Mouse (Mus musculus) c-Kit-positive CD71-positive TER-119-negative erythroid progenitor cells, embryonic 14.5 days (primary cell): ENCODE measurements around the gene Nudt17.
"Not testable (repeated sequence)": the region's sequence is repeated elsewhere in the genome, so short reads cannot be mapped to it uniquely, and the experiment has no call there.

Experiments
- DNase-seq: peaks from one replicate; pipeline ENCODE4 v3.0.0-alpha.2; 2013; ENCODE audit warnings: low read depth

The Nudt17 gene

GRCm38 (mm10) chr3:96669727-96670468, 38.5 kb downstream of the Nudt17 start, which contains the start of gene Ankrd35:
Ankrd35 (plus strand) TSS chr3:96670131.
- peak; percentile 77 for DNase-seq

DNA sequence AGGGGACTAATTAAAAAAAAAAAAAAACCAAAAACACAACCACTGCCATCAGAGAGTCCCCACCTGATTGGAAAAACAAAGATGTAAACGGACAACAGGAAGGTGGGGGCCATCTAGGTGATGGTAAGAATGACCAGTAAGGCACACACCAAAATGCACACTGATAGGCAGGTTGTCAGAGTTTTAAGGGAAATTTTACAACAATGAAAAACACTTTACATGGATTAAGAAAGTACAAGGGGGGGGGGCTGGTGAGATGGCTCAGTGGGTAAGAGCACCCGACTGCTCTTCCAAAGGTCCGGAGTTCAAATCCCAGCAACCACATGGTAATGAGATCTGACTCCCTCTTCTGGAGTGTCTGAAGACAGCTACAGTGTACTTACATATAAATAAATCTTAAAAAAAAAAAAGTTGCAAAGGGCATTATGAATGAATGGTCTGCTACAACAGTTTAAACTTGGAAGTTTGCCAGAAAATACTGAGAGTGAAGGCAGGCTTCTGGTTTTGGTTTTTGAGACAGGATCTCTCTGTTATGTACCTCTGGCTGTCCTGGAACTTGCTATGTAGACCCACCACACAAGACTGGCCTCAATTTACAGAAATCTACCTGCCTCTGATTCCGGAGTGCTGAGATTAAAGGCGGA, 39.8 kb downstream of the Nudt17 start:
- no peak for DNase-seq

- DNase-seq, result no peak
These were observed 41.0 kb downstream of the Nudt17 start for GRCm38 (mm10) chr3:96667316-96667715.

GRCm38 (mm10) chr3:96666916-96667315, 41.4 kb downstream of the Nudt17 start:
- DNase-seq, result no peak

DNA sequence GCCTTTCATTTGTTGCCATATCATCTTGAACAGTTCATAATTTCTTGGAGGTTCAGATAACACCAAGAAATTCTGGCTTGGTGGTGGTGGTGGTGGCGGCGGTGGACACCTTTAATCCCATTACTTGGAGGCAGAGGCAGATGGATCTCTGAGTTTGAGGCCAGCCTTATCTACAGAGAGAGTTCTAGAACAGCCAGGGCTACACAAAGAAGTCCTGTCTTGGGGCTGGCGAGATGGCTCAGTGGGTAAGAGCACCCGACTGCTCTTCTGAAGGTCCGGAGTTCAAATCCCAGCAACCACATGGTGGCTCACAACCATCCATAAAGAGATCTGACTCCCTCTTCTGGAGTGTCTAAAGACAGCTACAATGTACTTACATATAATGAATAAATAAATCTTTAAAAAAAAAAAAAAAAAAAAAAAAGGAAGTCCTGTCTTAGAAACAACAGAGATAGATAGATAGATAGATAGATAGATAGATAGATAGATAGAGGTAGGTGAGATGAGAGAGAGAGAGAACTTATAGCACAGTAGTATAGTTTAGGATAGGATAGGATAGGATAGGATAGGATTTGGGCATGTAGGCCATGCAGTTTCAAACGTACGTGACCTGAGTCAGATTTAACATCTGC, 42.5 kb downstream of the Nudt17 start:
- not testable (repeated sequence) for DNase-seq

GRCm38 (mm10) chr3:96663432-96664239, 44.7 kb downstream of the Nudt17 start:
- peak; percentile 64 for DNase-seq

DNA sequence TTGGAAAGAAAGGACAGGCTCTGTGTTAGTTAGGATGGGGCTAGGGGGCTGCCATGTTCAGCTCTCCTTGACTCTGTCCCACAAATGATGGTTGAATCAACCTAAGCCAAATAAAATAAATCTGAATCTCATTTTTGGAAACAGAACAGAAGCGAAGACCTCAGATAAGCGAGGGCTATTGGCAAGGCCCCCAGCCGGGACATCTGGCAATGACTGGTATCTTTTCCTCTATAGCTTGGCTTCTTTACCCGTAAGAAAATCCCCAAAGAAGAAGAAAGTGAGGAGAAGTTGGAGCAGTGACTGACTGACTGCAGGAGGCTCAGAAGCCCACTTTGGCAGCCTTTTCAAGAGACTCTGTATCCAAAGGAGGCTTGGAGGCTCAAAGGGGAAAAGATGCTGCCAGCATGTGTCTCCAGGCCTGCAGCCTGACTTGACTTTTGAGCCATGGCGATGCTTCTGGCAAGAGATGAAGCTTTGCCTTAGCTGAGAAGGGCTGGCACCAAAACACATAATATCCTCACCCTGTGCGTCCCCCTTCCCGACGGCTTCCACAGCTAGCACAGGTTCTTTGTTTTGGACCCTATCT, 45.5 kb downstream of the Nudt17 start:
- no peak for DNase-seq

DNA sequence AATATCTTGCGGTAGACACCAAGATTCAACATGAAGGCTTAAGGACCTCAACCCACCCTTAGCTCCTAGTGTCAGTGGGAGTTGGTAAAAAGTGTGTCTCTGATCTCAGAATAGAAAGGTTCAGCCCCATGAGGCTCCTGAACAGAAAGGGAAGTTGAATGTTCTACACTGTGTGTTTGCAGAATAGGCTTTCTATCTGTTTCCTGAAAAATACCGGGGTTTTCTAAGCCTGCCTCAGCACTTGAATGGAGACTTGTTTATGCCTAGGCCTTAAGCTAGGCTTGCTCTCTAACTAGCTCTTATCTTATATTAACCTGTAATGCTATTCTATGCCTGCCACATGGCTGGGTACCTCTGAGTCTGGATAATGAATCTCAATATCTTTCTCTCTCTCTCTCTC, 47.5 kb downstream of the Nudt17 start:
- DNase-seq, result no peak
